Mouse (Mus musculus): ENCODE data around the gene Man1c1.

The Man1c1 gene

DNA sequence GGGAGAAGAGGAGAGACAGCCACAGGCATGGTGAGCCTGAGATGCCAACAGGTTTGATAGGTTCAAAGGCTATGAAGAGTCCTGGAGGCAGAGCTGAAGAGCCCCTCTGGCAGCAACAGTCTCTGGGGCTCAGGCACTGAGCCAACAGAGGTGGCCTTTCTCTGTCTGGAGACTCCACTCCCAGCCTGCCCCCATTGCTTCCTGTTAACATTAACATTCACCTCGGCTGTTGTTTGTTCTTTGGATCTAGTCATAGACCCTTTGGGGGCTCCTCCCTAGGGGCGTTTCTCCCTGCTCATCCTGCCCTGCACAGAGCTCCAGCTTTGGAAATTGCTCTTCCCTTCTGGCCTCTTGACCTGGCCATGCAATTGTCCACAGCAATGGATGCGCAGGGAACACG is 20.9 kb upstream of the Man1c1 start:
- DNase-seq (ENCODE audit: low spot score in 2 of 2) = no peak

DNA sequence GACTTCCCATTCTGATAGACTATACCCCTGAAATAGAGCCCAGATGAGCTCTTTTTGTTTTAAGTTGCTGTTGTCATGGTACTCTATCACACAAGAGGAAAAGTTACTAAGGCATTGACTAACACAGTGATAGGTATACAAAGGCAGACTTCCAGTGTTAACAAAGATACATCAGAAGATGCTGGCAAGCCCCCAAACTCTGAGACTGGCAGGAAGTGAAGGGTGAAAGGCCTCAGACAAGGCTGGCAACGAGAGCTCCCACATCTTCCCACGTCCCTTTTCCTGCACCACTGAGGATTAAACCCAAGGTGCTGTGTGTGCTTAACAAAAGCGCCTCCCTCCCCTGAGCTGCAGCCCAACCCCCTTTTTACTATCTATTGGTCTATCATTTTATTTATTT is 19.2 kb upstream of the Man1c1 start:
- no peak for DNase-seq (ENCODE audit: low spot score in 2 of 2)

- DNase-seq (ENCODE audit: low spot score in 2 of 2) = no peak
These were observed 17.0 kb upstream of the Man1c1 start for GRCm38 (mm10) chr4:134721076-134721475.

- no peak for DNase-seq (ENCODE audit: low spot score in 2 of 2)
These were observed 16.3 kb upstream of the Man1c1 start for GRCm38 (mm10) chr4:134720371-134720770.

DNA sequence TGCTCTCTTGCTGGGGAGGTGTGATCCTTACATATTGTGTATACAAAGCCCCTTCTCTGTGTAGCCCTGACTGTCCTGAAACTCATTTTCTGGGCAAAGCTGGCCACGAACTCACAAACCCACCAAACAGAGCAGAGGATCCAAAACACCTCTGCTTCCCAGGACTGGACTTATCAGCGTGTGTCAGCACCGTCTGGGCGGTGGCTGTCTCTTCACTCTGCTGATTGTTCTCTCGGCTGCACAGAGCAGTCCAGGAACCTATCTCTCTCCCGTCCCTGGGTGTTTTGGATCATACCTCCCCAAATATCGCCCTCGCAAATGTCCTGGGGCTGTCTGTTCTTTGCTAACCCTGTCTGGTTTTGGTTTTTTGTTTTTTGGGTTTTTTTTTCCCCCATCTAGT is 15.4 kb upstream of the Man1c1 start:
- DNase-seq (ENCODE audit: low spot score in 2 of 2) = no peak

- DNase-seq (ENCODE audit: low spot score in 2 of 2) = peak; percentile 69 to 74
These were observed 9.8 kb upstream of the Man1c1 start for GRCm38 (mm10) chr4:134713937-134714336.

DNA sequence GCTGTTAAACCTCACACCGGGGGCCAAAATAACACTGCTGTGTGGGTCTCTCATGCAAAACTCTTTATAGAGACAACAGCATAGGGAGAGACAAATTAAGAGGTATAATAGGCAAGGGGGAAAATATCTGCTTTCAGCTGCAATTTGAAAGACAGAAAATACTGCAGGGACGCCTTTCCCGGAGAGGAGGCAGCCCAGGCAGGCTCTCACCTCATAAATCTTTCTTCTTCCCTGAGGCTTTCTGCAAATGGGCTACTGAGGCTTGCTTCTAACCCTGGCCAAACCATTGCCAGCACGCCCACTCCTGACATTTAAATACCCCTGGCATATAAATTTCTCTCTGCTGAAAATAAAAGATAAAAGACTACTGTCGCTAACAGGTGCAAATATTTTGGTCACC is 1.2 kb upstream of the Man1c1 start:
- no peak for DNase-seq (ENCODE audit: low spot score in 2 of 2)

DNA sequence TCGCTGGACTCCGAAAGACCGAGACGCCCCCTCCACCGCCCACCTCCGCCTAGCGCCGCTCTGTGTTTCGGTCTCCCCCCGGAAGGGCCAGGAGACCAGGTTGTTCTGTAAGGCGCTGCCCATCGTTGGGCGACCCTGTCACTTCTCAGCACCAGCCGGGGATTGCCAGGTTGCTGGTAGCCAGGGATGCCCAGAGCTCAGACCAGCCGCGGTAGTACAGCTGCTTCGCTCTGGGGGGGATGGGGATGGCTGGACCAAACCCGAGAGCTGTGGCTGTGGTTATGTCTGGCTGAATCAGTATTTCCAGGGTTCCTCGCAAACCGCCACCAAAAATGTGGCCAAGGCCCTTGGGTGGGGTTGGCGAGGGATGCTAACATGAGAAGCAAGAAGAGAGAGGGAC is 500 bp upstream of the Man1c1 start:
- no peak for DNase-seq (ENCODE audit: low spot score in 2 of 2)

DNA sequence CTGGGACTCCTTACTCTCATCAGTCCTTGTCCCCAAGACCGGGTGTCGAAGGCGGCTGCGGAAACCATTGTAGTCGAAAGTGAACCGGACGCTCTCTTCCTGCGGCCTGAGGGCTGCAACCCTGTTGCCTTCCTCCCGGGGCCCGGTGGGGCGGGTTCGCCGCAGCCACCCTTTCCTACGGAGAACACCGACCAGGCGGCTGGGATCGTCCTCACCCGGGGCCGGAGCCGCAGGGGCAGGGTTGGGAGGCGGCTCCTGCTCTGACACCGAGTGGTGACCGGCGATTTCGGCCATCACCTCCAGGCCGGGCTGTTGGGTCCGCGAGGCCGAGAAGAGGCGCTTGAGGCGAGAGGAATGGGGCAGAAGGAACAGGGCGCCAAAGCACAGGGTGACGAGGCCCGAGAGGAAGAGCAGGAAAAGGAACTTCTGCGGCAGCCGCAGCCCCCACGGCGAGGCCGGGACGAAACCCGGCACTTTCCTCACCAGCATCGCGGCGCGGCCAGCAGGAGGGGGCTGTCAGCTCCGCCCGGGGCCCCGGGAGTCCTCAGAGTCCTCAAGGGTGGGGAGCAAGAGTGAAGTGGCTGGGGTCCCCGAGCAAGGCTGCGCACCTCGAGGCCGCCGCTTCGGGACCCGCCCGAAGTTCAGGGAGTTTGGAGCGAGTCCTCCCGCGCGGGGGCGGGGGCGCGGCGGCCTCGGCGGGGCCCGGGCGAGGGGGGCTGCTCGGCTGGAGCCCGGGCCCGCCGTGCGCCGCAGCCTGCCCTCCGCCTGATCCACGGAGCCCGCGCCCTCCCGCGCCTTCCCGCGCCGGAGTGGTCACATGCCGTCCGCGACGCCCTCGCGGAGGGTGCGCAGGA is 882 bp downstream of the Man1c1 start:
- DNase-seq (ENCODE audit: low spot score in 2 of 2) = no peak

- DNase-seq (ENCODE audit: low spot score in 2 of 2) = peak; percentile 66 to 70
These were observed 2.2 kb downstream of the Man1c1 start for GRCm38 (mm10) chr4:134701934-134702333.

DNA sequence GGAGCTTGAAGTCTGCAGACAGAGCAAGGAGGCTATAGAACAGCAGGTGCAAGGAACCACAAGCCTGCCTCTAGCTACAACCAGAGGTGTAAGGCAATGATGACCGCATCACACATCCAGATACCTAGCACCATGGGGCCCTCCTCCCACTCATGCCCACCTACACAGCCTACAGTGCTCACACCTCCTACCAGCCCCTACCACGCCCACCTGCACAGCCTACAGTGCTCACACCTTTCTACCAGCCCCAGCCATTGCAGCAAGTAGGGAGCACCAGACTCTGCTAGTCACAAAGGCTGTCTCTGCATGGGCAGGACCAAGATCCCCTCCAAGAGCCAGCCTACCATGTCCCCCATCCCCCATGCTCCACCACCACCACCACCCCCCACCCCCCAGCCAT is 3.2 kb downstream of the Man1c1 start:
- DNase-seq (ENCODE audit: low spot score in 2 of 2) = no peak

GRCm38 (mm10) chr4:134693202-134693940 is 10.7 kb downstream of the Man1c1 start:
- no peak for DNase-seq (ENCODE audit: low spot score in 2 of 2)

DNA sequence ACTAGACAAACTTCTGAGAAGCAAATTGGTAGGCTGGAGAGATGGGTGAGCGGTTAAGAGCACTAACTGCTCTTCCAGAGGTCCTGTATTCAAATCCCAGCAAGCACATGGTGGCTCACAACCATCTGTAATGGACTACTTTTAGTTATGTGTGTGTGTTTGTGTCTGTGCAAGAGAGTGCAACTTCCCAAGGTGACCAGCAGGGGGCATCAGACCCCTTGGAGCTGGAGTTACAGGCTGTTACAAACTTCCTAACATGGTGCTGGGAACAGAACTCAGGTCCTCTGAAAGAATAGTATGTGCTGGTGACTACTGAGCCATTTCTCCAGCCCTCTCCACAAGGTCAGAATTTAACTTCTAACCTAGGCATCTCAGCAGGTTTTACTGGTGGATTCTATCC is 11.7 kb downstream of the Man1c1 start:
- DNase-seq (ENCODE audit: low spot score in 2 of 2) = no peak

GRCm38 (mm10) chr4:134686022-134686661 is 17.9 kb downstream of the Man1c1 start:
- DNase-seq (ENCODE audit: low spot score in 2 of 2) = no peak

DNA sequence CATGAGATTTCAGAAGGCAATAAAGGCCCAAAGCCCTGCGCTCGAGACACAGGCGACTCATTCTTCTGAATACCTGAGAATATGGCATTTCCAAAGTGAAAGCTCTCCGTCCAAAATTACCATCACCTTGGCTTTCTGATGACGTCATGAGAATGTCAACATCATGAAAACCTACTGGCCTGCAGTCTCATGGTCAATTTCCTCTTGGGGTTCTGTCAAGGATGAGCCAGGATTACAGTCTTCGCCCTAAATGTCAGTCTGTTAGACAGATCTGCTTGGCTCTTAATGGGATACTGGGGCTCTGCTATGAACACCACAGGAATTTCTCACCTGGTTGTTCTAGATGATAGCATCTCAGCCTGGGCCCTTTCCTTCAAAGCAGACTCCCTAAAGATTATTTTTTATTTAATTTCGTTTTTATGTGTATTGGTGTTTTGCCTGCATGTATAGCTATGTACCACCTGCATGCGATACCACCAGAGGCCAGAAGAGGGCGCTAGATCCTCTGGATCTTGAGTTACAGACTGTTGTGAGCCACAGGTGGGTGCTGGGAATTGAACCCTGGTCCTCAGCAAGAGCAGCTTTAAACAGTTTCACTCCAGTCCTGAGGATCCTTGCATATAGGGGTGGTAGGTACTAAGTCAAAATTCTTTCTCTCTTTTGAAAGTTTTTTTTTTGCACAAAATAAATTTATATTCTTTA is 19.3 kb downstream of the Man1c1 start:
- no peak for DNase-seq (ENCODE audit: low spot score in 2 of 2)

DNA sequence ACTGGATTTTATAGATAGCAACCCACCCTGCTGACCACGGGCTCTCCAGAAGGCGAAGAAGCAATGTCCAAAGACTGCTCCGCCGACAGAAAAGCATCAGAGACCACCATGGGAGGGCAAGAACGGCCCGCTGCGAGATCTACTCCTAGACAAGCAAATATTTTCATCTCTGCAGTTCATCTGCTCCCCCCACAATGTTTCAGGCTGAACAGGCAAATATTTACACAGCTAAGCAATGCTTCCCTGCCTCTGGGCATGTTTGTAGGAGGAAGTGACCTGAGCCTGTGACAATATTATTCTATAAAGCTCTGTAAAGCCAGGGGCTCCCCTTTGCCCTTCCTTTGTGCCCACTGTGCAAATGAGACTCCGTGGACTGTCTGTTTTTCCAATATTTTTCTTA is 20.2 kb downstream of the Man1c1 start:
- no peak for DNase-seq (ENCODE audit: low spot score in 2 of 2)

- no peak for DNase-seq (ENCODE audit: low spot score in 2 of 2)
These were observed 21.1 kb downstream of the Man1c1 start for GRCm38 (mm10) chr4:134683008-134683407.

- DNase-seq (ENCODE audit: low spot score in 2 of 2) = no peak
These were observed 21.7 kb downstream of the Man1c1 start for GRCm38 (mm10) chr4:134682423-134682822.

GRCm38 (mm10) chr4:134681819-134682218 is 22.3 kb downstream of the Man1c1 start:
- DNase-seq (ENCODE audit: low spot score in 2 of 2) = no peak

GRCm38 (mm10) chr4:134677556-134678508 is 26.3 kb downstream of the Man1c1 start:
- DNase-seq (ENCODE audit: low spot score in 2 of 2) = peak; percentile 48 to 65

GRCm38 (mm10) chr4:134675800-134676199 is 28.3 kb downstream of the Man1c1 start:
- DNase-seq (ENCODE audit: low spot score in 2 of 2) = no peak

Measured in frontal cortex, postnatal 36 days (tissue).